Mouse (Mus musculus) kidney, adult 9 months (tissue): ENCODE measurements around the gene Spin1.

ENCODE experiments used
- DNase-seq: peaks from one replicate; pipeline ENCODE4 v3.0.0; 2022

The Spin1 gene

GRCm38 (mm10) chr13:51147106-51147505, 46.4 kb downstream of the Spin1 start:
- no peak for DNase-seq

- peak; percentile 72 for DNase-seq
Measured at GRCm38 (mm10) chr13:51152966-51153669, 52.4 kb downstream of the Spin1 start.

GRCm38 (mm10) chr13:51153670-51154030, 53.0 kb downstream of the Spin1 start:
- DNase-seq: peak; percentile 64

- DNase-seq: no peak
Measured at GRCm38 (mm10) chr13:51155178-51156013, 54.7 kb downstream of the Spin1 start.

- DNase-seq: no peak
Measured at GRCm38 (mm10) chr13:51156014-51156386, 55.3 kb downstream of the Spin1 start.

- DNase-seq: no peak
Measured at GRCm38 (mm10) chr13:51157291-51157690, 56.6 kb downstream of the Spin1 start.

GRCm38 (mm10) chr13:51161672-51162071, 61.0 kb downstream of the Spin1 start:
- DNase-seq: no peak

GRCm38 (mm10) chr13:51162246-51162645, 61.6 kb downstream of the Spin1 start:
- DNase-seq: no peak

- DNase-seq: no peak
Measured at GRCm38 (mm10) chr13:51166711-51167110, 66.0 kb downstream of the Spin1 start.

GRCm38 (mm10) chr13:51170215-51170614, 69.5 kb downstream of the Spin1 start:
- no peak for DNase-seq

- DNase-seq: peak; percentile 59
Measured at GRCm38 (mm10) chr13:51170691-51171680, 70.3 kb downstream of the Spin1 start, which contains the start of gene Nxnl2. Gene Nxnl2, plus strand, starts transcription at chr13:51171022.

- no peak for DNase-seq
Measured at GRCm38 (mm10) chr13:51172601-51173000, 71.9 kb downstream of the Spin1 start.

- no peak for DNase-seq
Measured at GRCm38 (mm10) chr13:51178932-51179331, 78.3 kb downstream of the Spin1 start.

GRCm38 (mm10) chr13:51179362-51179761, 78.7 kb downstream of the Spin1 start:
- no peak for DNase-seq

- DNase-seq: no peak
Measured at GRCm38 (mm10) chr13:51182236-51182635, 81.6 kb downstream of the Spin1 start.

GRCm38 (mm10) chr13:51184896-51185295, 84.2 kb downstream of the Spin1 start:
- DNase-seq: no peak

GRCm38 (mm10) chr13:51190336-51190735, 89.7 kb downstream of the Spin1 start:
- no peak for DNase-seq

- DNase-seq: peak; percentile 54
Measured at GRCm38 (mm10) chr13:51191416-51192140, 90.9 kb downstream of the Spin1 start.

- no peak for DNase-seq
Measured at GRCm38 (mm10) chr13:51193893-51194292, 93.2 kb downstream of the Spin1 start.

GRCm38 (mm10) chr13:51197699-51198098, 97.0 kb downstream of the Spin1 start:
- no peak for DNase-seq

- peak; percentile 67 for DNase-seq
Measured at GRCm38 (mm10) chr13:51198186-51198585, 97.5 kb downstream of the Spin1 start.
